Mouse (Mus musculus) heart, embryonic 15.5 days (tissue): ENCODE measurements around the gene Ghdc. TPM values are rescaled to one million over a fixed set of nuclear protein-coding genes. Genes with fewer than 3 reads are reported as not detected.
A peak's percentile ranks its signal among the peaks of the same experiment; 100 is the strongest.
"Not testable (repeated sequence)": the region's sequence is repeated elsewhere in the genome, so short reads cannot be mapped to it uniquely, and the experiment has no call there.

Experiments used
- ATAC-seq: fragments of 200-750 bp; cut with Nextera tagmentation; replicated peaks from 2 replicates; pipeline ENCODE4 v1.8.0; 2017; ENCODE audit warnings: low read depth, moderate TSS enrichment; ENCODE audit not compliant: insufficient number of reproducible peaks, insufficient read depth, low FRiP score
- H3K27ac ChIP-seq: fragments of 300-500 bp; sonication (generic); 2 replicates; pipeline ENCODE4 v1.5.1; 2015; ENCODE audit warnings: mild to moderate bottlenecking, inconsistent platforms
- H3K27me3 ChIP-seq: fragments of 300-500 bp; sonication (generic); 2 replicates; pipeline ENCODE4 v1.6.1; 2015; ENCODE audit warnings: inconsistent platforms
- H3K36me3 ChIP-seq: fragments of 300-500 bp; sonication (generic); 2 replicates; pipeline ENCODE4 v1.6.1; 2015; ENCODE audit warnings: mild to moderate bottlenecking, inconsistent platforms
- H3K4me1 ChIP-seq: fragments of 300-500 bp; sonication (generic); replicated peaks from 2 replicates; pipeline ENCODE4 v1.6.1; 2015; ENCODE audit warnings: inconsistent platforms
- H3K4me2 ChIP-seq: fragments of 300-500 bp; sonication (generic); 2 replicates; pipeline ENCODE4 v1.6.1; 2015; ENCODE audit warnings: inconsistent platforms, mild to moderate bottlenecking, moderate library complexity
- H3K4me3 ChIP-seq: fragments of 300-500 bp; sonication (generic); 2 replicates; pipeline ENCODE4 v1.5.1; 2015; ENCODE audit warnings: mild to moderate bottlenecking, inconsistent platforms
- H3K9ac ChIP-seq: fragments of 300-500 bp; sonication (generic); 2 replicates; pipeline ENCODE4 v1.6.1; 2015; ENCODE audit warnings: mild to moderate bottlenecking, inconsistent platforms
- H3K9me3 ChIP-seq: fragments of 300-500 bp; sonication (generic); replicated peaks from 2 replicates; pipeline ENCODE4 v1.6.1; 2016; ENCODE audit warnings: inconsistent platforms
- WGBS: fragments of 180-500 bp; shearing (Covaris S2); methylation state at CpG from one replicate; pipeline ENCODE4 v1.1.7; 2015; ENCODE audit warnings: mixed read lengths; 5-methylcytosine and 5-hydroxymethylcytosine counted together
- polyA plus RNA-seq: library from polyadenylated mRNA; unstranded; fragments of >200 nt; fragmentation: Nextera tagmentation; extraction: Ambion mirVana; gene quantifications from 2 replicates; pipeline ENCODE4 v1.2.1, GENCODE M21; 2015

Gene Ghdc
- polyA plus RNA-seq, 1 experiment from 2014 or later, result 5.5 TPM

DNA sequence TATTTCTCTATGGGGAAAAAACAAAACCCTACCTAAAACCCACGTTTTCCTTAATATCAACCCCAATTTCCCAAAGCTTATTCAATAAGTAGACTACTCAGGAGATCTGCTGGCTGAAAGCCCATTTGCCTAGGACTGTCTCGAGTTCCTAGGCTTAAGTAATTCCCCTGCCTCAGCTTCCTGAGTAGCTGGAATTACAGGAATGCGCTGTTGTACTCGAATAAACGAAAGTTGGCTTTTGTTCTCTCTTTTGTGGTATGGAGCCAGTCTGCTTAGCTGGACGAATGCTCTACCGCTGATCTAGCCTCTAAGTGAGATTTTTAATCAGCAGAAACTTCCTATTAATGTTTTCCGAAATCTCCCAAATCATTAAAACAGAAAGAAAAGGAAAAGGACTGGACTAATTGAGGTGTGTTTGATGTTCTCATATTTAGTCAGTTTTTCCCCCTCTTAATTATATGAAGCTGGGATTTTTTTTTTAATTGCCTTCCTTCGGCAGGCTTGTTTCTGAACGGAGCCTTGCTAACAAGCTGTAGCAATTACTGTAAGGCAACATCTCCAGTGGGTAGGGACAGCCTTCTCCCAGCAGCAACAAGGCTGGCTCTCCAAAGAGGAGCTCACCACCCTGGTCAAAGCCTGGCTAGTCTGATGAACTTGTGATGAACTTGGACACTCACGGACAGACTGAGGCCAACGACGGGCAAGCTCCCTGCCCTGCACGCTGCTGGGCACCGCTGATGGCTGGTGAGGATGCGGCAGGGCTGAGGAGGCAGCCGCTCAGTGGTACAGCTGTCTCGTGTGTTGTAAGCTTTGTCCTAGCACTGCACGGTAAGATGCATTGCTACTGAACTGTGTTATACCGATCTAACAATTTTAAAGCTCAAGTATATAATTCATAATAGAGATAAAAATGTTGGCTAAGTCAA is 35.9 kb upstream of the Ghdc start:
- Histone ChIP-seq H3K4me2 (no peak overlapping the region), H3K4me3 (no peak overlapping the region), H3K27me3 (no peaks in the 10 kb centered on the region), H3K36me3 (peaks cover 33% of the 10 kb centered on the region), H3K9ac (no peak overlapping the region), H3K27ac (peak overlapping the region; percentile 50; the same call in 1 of the 2 replicates), H3K4me1 (peaks cover 34% of the 10 kb centered on the region), H3K9me3 (no peaks in the 10 kb centered on the region)
- ATAC-seq, result no peak
- 65% methylated on average over 20 of the region's 20 CpGs for WGBS

DNA sequence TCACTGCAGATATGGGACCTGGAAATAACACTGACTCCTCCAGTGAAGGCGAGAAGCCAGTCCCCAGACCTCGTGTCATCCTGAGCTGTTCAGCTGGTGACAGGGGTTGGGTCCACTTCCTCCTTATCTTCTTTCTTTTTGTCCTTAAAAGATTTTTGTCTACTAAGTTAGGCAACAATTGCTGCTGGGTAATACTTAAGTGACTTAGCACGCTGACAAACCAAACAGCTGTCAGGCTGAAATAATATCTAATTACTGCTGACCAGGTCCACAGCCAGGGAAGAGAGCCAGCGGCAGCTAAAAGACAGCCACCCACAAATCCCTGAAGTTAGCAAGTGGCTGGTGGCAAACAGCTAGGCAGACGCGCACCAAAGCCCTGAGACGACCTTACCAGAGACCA is 34.8 kb upstream of the Ghdc start:
- Histone ChIP-seq H3K36me3 (peaks cover 44% of the 10 kb centered on the region), H3K27me3 (no peaks in the 10 kb centered on the region), H3K9me3 (no peaks in the 10 kb centered on the region), H3K4me1 (peaks cover 28% of the 10 kb centered on the region), H3K4me3 (no peak overlapping the region), H3K9ac (no peak overlapping the region), H3K4me2 (no peak overlapping the region), H3K27ac (peak overlapping the region; percentile 50)
- ATAC-seq, result 0 out of 2 replicates have a peak, but pooled peaks have one; percentile 20
- WGBS, result 42% methylated on average over 7 of the region's 7 CpGs

DNA sequence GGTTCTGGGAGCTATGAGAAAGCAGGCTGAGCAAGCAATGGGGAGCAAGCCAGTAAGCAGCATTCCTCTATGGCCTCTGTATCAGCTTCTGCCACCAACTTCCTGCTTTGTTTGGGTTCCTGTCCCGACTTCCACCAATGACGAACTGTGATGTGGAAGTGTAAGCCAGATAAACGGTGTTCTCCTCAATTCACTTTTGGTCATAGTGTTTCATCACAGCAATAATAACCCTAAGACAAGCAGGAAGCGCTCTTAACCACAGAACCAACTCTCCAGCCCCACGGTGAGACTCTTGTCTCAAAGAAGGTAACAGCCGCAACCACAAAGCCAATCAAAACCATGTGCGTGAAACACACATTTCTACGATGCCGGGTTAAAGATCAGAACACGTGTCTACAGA is 33.7 kb upstream of the Ghdc start:
- 93% methylated on average over 10 of the region's 10 CpGs for WGBS
- peaks cover 44% of the 10 kb centered on the region for H3K36me3 ChIP-seq

DNA sequence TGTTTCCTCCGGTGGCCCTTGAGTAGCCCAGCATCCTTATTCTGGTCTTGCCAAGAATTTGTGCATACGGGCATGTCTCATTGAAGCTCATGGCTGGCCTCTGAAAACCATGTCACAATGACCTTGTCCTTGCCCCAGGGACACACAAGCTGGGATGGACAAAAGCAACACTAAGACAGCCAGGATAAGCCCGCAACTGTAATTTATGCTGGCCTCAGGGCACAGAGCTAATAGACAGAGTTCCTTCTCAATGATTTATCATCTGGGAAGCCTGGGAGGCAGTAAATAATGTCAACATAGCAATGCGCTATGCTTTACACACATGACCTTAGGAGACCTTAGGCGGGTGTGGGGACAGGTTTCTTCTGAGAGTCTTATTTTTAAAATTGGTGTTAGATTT is 28.7 kb upstream of the Ghdc start:
- no peaks in the 10 kb centered on the region for H3K9me3 ChIP-seq
- peaks cover 58% of the 10 kb centered on the region for H3K36me3 ChIP-seq
- WGBS, result 82% methylated on average over 5 of the region's 5 CpGs

More for the DNA sequence above, 33.7 kb upstream of the Ghdc start:
- H3K27me3 ChIP-seq, result no peaks in the 10 kb centered on the region
- H3K27ac ChIP-seq, result no peak overlapping the region
- peaks cover 22% of the 10 kb centered on the region for H3K4me1 ChIP-seq
- ATAC-seq, result no peak
- H3K9me3 ChIP-seq, result no peaks in the 10 kb centered on the region
- H3K9ac ChIP-seq, result no peak overlapping the region
- H3K4me2 ChIP-seq, result no peak overlapping the region
- no peak overlapping the region for H3K4me3 ChIP-seq

DNA sequence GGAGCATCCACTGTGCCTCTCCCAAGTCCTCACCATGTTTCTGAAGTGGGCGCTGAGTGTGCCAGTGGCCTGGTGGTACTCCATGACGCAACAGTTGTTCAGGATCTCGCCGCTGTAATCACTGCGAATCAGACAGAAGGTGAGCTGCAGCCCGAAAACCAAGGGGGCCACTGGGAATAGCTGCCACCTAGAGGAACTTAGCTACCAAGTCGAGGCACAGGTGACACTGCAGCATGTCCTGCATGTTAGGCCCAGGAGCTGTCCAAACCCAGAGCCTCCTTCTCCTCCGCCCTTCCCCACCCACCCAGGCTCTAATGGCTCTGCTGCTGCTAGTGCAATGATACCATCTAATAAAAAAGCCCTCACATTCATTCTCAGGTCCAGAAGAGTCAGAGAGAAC is 25.8 kb upstream of the Ghdc start:
- no peak overlapping the region for H3K27ac ChIP-seq
- 72% methylated on average over 8 of the region's 8 CpGs for WGBS
- H3K9me3 ChIP-seq, result no peaks in the 10 kb centered on the region
- H3K36me3 ChIP-seq, result peaks cover 39% of the 10 kb centered on the region
- no peak overlapping the region for H3K9ac ChIP-seq
- H3K4me3 ChIP-seq, result no peak overlapping the region
- H3K4me2 ChIP-seq, result no peak overlapping the region
- no peaks in the 10 kb centered on the region for H3K27me3 ChIP-seq
- ATAC-seq, result no peak
- peaks cover 3% of the 10 kb centered on the region; the same call in 1 of the 2 replicates for H3K4me1 ChIP-seq

More for the DNA sequence above, 28.7 kb upstream of the Ghdc start:
- Histone ChIP-seq H3K9ac (no peak overlapping the region), H3K27ac (no peak overlapping the region), H3K4me1 (no peaks in the 10 kb centered on the region), H3K4me2 (no peak overlapping the region), H3K4me3 (no peak overlapping the region), H3K27me3 (no peaks in the 10 kb centered on the region)
- no peak for ATAC-seq

DNA sequence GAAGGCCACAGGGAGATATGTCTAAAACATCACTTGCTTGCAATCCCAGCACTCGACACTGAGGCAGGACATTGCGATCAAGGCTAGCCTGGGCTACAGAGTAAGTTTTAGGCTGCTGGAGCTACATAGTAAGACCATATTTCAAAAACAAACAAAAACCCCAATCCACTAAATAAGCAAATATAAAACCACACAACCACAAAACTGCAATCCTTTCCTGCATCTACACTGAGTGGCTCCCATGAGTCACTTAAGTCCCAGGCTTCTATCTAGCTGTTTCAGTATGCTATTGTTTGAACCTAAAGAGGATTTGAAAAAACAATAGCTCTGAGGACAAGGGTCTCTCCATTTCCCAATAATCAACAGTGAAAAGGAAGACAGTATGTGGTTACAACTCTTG is 24.6 kb upstream of the Ghdc start:
- Histone ChIP-seq H3K9ac (no peak overlapping the region), H3K4me1 (peaks cover 10% of the 10 kb centered on the region), H3K4me3 (no peak overlapping the region), H3K9me3 (no peaks in the 10 kb centered on the region), H3K36me3 (peaks cover 28% of the 10 kb centered on the region), H3K27me3 (no peaks in the 10 kb centered on the region), H3K27ac (no peak overlapping the region), H3K4me2 (no peak overlapping the region)
- ATAC-seq, result no peak
- WGBS, result 91% methylated on average over 2 of the region's 2 CpGs

DNA sequence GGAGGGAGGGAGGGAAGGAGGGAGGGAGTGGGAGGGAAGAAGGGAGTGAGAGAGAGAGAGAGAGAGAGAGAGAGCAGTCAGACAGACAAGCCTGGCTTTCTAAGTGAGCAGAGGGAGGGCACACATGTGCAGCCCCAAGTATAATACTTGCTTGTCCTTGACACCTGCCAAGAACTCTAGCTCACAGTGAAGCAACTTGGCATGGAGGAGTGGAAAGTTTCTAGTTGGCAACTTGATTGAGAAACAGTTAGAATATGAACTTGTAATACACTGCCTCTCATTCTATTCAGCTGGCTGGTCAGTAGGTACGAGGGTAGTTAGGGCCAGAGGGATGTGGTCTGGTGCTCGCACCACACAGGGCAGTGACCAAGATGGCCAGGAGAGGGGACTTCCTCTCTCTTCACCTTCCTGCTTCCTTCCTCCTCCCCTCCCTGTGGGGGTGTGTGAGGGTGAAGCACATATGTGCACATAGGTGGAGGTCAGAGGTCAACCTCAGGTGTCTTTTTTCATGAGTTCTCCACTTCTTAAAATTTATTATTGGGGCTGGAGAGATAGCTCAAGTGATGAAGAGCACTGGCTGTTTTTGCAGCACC is 20.8 kb upstream of the Ghdc start:
- Histone ChIP-seq H3K9me3 (no peaks in the 10 kb centered on the region), H3K9ac (no peak overlapping the region), H3K36me3 (peaks cover 43% of the 10 kb centered on the region), H3K27me3 (no peaks in the 10 kb centered on the region), H3K4me3 (no peak overlapping the region), H3K4me2 (no peak overlapping the region), H3K27ac (0 out of 2 replicates have a peak overlapping the region, but pooled peaks have one; percentile 32), H3K4me1 (peaks cover 11% of the 10 kb centered on the region)
- ATAC-seq, result no peak
- 78% methylated on average over 2 of the region's 2 CpGs for WGBS

DNA sequence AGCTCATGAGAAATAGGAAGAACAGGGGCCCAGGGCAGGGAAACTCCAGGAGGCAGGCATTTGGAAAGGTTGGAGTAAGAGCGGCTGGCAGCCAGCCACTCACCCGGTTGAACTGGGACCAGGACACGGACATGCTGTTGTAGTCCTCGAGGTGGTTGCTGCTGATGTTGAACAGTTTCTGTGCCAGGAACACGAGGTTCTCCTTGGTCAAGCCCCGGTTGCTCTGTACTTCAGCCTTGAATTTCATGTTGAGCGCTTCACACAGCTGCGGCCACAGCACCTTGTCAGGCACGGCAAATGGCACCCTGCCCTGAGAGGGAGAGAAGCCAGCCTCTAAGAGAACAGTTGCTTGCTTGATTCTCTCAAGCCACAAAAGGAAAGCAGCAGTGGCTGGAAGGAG is 19.9 kb upstream of the Ghdc start:
- H3K4me2 ChIP-seq, ATAC-seq, H3K9me3 ChIP-seq, H3K9ac ChIP-seq, H3K4me3 ChIP-seq, H3K27me3 ChIP-seq: not testable (repeated sequence)
- peaks cover 11% of the 10 kb centered on the region for H3K4me1 ChIP-seq
- WGBS, result 71% methylated on average over 9 of the region's 9 CpGs
- H3K27ac ChIP-seq, result peak overlapping the region; percentile 56
- H3K36me3 ChIP-seq, result peaks cover 43% of the 10 kb centered on the region

DNA sequence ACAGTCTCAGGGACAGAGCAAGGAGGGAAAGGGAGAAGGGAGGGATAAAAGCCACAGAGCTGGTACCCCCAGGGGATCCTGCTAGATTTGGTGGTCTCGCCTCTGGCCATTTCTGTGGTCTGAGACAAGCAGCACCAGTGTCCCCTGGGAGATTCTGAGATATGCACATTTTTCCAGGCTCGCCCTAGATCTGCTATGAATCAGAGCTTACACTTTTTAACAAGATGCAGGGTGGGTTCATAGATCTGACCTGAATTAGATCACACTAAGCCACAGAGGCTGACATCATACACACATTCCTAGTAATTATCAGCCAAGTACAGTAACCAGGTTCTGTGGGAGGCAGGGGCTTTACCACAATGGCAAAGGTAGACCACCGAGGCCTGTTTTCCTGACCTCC is 18.9 kb upstream of the Ghdc start:
- Histone ChIP-seq H3K4me1 (peaks cover 11% of the 10 kb centered on the region), H3K27ac (no peak overlapping the region), H3K4me2 (no peak overlapping the region), H3K27me3 (no peaks in the 10 kb centered on the region), H3K4me3 (no peak overlapping the region), H3K9me3 (no peaks in the 10 kb centered on the region), H3K36me3 (peaks cover 45% of the 10 kb centered on the region), H3K9ac (no peak overlapping the region)
- 92% methylated on average over 3 of the region's 3 CpGs for WGBS
- ATAC-seq, result no peak

DNA sequence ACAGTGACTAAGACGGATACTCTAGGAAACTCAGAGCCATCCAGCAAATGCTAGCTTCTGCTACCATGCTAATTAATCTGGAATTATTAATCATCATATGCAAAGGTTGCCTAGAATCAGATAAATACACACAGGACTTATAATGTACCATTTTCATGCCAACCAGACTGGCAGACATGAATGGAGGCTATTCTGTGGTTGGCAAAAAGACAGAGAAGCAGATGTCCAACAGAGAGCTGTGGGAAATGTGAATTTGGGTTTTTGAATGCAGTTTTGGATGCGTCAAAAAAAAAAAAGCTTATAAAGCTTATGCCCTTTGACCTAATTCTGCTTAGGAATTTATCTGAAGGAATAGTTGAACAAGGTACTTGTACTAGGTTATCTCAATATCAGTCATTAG is 15.0 kb upstream of the Ghdc start:
- Histone ChIP-seq H3K27me3 (no peaks in the 10 kb centered on the region), H3K4me2 (no peak overlapping the region), H3K36me3 (peaks cover 68% of the 10 kb centered on the region), H3K4me3 (no peak overlapping the region), H3K9me3 (no peaks in the 10 kb centered on the region), H3K4me1 (peaks cover 6% of the 10 kb centered on the region), H3K27ac (no peak overlapping the region), H3K9ac (no peak overlapping the region)
- WGBS, result 95% methylated on average over 2 of the region's 2 CpGs
- ATAC-seq, result no peak

DNA sequence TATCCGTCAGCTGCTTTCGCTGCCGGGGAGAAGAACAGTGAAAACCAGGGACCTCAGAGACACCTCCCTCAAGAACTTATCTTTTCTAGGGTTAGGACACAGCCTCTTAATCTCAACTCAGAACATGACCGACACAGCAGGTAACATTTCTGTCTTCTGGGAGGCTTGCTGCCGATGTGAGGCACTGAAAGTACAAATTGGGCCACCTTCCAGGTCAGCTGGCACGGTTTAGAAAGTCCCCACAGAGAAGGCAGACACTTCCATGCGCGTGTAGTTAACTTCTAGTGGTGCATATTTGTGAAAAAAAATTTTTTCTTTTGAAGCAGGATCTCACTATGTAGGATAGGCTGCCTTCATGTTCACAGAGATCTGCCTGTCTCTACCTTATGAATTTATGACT is 13.5 kb upstream of the Ghdc start:
- no peak for ATAC-seq
- H3K27ac ChIP-seq, result no peak overlapping the region
- H3K4me1 ChIP-seq, result peaks cover 2% of the 10 kb centered on the region; the same call in 1 of the 2 replicates
- no peak overlapping the region for H3K4me3 ChIP-seq
- no peaks in the 10 kb centered on the region for H3K9me3 ChIP-seq
- H3K4me2 ChIP-seq, result no peak overlapping the region
- peaks cover 74% of the 10 kb centered on the region for H3K36me3 ChIP-seq
- H3K27me3 ChIP-seq, result no peaks in the 10 kb centered on the region
- H3K9ac ChIP-seq, result no peak overlapping the region
- WGBS, result 79% methylated on average over 8 of the region's 8 CpGs
